Mouse (Mus musculus): ENCODE data around the gene Tcaf3.

Gene Tcaf3

DNA sequence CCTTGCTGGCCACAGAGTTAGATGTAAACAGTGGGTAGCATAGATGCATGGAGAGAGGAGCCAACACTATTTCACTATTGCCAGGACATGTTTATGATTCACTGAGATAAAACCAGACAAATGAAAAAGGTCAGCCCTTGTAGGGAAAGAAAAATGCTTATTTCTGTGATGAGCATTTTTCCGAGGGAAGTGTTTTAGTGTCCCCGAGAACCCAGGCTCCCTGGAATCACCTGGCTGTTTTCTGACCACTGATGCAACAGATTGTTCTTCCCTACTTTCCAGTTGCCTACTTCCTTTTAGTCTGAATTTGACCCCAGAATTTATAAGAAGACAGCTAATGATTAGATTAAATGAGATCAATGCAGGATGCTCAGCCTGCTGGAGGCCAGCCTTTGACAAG lies 51.3 kb downstream of the Tcaf3 start:
- ChIA-PET CTCF (no interaction called here), POLR2A (no interaction called here)

DNA sequence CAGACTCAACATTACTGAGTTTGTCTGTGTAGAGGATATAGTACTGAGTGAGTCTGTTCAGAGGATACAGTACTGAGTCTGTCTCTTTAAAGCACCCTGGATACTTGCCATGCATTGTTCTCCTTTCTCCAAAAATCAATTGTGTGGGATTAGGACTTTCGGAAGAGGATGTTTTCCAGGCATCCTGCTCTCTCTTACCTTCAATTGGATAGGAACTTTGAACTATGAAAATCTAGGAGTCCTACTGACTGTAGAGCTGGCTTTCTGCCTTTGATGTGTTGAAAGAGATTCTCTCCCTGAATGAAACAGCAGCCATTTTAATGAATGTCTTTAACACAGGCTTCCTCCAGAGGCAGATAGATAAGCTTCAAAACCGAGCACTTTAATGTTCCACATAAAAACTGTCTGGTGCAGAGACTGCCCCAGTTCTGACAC lies 52.0 kb downstream of the Tcaf3 start:
- CTCF ChIA-PET: no interaction called here
- POLR2A ChIA-PET: no interaction called here

- ChIA-PET POLR2A (no interaction called here), CTCF (no interaction called here)
Observed at GRCm38 (mm10) chr6:42544846-42545245, 52.6 kb downstream of the Tcaf3 start.

DNA sequence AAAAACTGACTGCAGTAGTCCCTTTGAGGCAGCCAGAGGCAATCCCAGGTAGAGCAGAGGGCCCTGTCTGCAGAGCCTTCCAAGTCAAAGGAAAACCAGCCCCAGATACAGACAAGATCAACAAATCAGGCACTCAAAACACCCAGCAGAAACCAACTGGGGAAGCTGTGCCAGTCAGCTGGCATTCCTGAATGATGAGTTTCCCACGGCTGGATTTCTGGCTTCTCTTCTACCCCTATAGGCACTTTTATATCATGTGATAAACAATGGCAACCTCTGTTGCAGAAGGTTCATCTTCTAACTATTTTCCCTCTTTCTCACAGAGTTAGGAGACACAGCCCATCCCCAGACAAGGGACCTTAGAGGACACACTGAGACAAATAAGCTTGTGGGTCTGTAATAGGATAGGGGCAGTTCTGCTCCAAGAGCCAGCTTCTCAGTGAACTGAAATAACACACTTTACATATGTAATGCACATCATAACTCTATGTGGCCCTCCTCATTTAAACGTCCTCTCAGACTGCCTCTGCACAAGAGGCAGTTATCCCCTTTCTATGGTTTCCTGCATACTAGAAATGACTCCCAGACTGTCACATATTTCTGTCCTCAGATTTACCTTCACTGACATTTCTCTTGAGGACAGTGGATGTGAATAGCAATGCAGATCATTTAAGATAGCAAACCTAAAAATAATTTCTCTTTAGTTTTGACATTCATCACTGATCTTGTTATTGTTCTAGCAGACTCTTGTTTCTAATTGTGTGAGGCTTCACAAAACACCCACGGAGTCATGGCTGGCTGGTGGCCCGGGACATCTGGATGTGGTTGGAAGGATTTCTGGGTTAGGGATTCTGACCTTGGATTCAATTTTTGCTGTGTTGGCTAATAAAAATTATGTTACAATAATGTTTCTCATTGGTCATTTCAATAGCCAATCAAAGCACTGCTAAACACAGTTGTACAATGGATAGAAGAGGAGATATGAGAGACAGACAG lies 55.2 kb downstream of the Tcaf3 start:
- ChIA-PET CTCF (no interaction called here), POLR2A (no interaction called here)

- CTCF ChIA-PET: no interaction called here
- POLR2A ChIA-PET: interaction anchor here in 1 of 4 experiments (0.7 kb wide), 1 partner anchor 20 kb away, joined by 3 read pairs; no protein-coding TSS in a partner anchor
Observed at GRCm38 (mm10) chr6:42540681-42541080, 56.8 kb downstream of the Tcaf3 start.

DNA sequence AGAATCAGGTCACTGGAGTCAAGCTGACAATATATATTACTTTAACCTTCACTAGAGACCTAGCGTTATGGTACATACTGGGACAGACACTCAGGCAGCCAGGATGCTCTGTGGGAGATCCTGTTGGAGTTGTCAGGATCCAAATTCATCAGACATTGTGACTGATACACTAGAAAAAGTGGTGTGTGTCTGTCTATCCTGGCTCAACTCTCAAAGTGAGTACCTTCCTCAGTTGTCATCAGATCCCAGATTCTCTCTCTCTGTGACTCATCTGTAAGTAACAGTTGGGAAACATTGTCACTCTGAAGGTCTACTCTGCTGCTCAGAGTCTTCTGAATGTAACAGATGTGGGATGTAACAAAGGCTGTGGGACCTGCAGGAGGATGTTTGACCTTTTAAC lies 57.8 kb downstream of the Tcaf3 start:
- POLR2A ChIA-PET: interaction anchor here in 1 of 4 experiments (0.7 kb wide), 1 partner anchor 21 kb away, joined by 3 read pairs; no protein-coding TSS in a partner anchor
- CTCF ChIA-PET: no interaction called here

Measured in embryonic stem cell, embryonic (primary cell).